Mouse (Mus musculus) heart, adult 9 months (tissue): Measurements from ENCODE around the gene Rassf8.

Experiments
- DNase-seq, 2 experiments: peaks; one replicate each; pipeline ENCODE4 v3.0.0; 2022; ENCODE audit warnings: low spot score in 2 of 2

Rassf8 gene

GRCm38 (mm10) chr6:145822218-145822617 lies 75.7 kb downstream of the Rassf8 start:
- DNase-seq, result no peak

- DNase-seq, result no peak
Observed at GRCm38 (mm10) chr6:145823103-145823502, 76.6 kb downstream of the Rassf8 start.

GRCm38 (mm10) chr6:145823588-145824234 lies 77.2 kb downstream of the Rassf8 start:
- no peak for DNase-seq

GRCm38 (mm10) chr6:145826305-145826704 lies 79.8 kb downstream of the Rassf8 start:
- no peak for DNase-seq

- no peak for DNase-seq
Observed at GRCm38 (mm10) chr6:145829062-145829835, 82.7 kb downstream of the Rassf8 start.

GRCm38 (mm10) chr6:145830117-145830516 lies 83.6 kb downstream of the Rassf8 start:
- DNase-seq, result peak; percentile 57 to 60

- no peak for DNase-seq
Observed at GRCm38 (mm10) chr6:145830617-145831016, 84.1 kb downstream of the Rassf8 start.

- DNase-seq, result no peak
Observed at GRCm38 (mm10) chr6:145832927-145833326, 86.4 kb downstream of the Rassf8 start.

- no peak for DNase-seq
Observed at GRCm38 (mm10) chr6:145835359-145835758, 88.8 kb downstream of the Rassf8 start.

GRCm38 (mm10) chr6:145845611-145846010 lies 99.1 kb downstream of the Rassf8 start:
- DNase-seq, result no peak

- DNase-seq, result no peak
Observed at GRCm38 (mm10) chr6:145846076-145846475, 99.5 kb downstream of the Rassf8 start.

- DNase-seq, result no peak
Observed at GRCm38 (mm10) chr6:145846948-145847347, 100.4 kb downstream of the Rassf8 start.

- DNase-seq, result no peak
Observed at GRCm38 (mm10) chr6:145847661-145848060, 101.1 kb downstream of the Rassf8 start.

- peak; percentile 69 to 76 for DNase-seq
Observed at GRCm38 (mm10) chr6:145850789-145851188, 104.2 kb downstream of the Rassf8 start.

GRCm38 (mm10) chr6:145851956-145852355 lies 105.4 kb downstream of the Rassf8 start:
- DNase-seq, result no peak

- no peak for DNase-seq
Observed at GRCm38 (mm10) chr6:145852708-145853107, 106.2 kb downstream of the Rassf8 start.

GRCm38 (mm10) chr6:145853356-145854079 lies 107.0 kb downstream of the Rassf8 start:
- DNase-seq, result no peak

- peak; percentile 67 for DNase-seq
Observed at GRCm38 (mm10) chr6:145854756-145855155, 108.2 kb downstream of the Rassf8 start.

- peak; percentile 98 to 100 for DNase-seq
Observed at GRCm38 (mm10) chr6:145855720-145856551, 109.4 kb downstream of the Rassf8 start.

- DNase-seq, result peak; percentile 61 to 65
Observed at GRCm38 (mm10) chr6:145857428-145857827, 110.9 kb downstream of the Rassf8 start.

GRCm38 (mm10) chr6:145858414-145858813 lies 111.9 kb downstream of the Rassf8 start:
- DNase-seq, result no peak

GRCm38 (mm10) chr6:145860350-145860749 lies 113.8 kb downstream of the Rassf8 start:
- no peak for DNase-seq
